Mouse (Mus musculus): ENCODE data around the gene Kcnip1.

DNA sequence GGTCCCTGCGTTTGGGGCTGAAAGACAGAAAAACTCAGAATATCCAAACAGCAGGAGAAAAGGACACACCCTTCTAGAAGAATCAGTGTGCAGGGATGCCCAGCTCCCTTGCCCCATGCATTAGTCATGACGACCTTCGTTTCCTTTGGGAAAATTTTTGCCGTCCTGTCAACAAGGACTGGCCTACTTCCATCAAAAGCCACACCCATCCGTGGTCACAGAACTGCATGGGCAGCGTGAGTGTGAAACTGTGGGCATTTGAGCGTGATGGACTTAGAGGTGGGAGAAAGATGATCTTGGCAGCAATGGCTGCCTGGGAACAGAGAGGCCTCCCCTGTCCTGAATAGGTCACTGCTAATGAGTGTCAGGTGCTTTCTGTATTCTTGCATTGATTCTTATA, 20.8 kb downstream of the Kcnip1 start:
- TF ChIP-seq CTCF (IDR thresholded peaks at IDR 0.05; ENCODE audit: low read depth, low read length) (no peak), POLR2A (IDR thresholded peaks at IDR 0.05; ENCODE audit: extremely low read depth, insufficient read depth, low read length) (no peak)
